Mouse (Mus musculus): ENCODE measurements around the gene Cdc42ep4. TPM values are rescaled to one million over a fixed set of nuclear protein-coding genes. Genes with fewer than 3 reads are reported as not detected.

Gene Cdc42ep4
- 54.4 and 57.8 TPM in 2 replicates for polyA plus RNA-seq (2015; fragmentation: Nextera tagmentation; extraction: Ambion mirVana)

GRCm38 (mm10) chr11:113751484-113752084 is at the start of gene Cdc42ep4:
Cdc42ep4 (minus strand) TSS chr11:113751881.
- WGBS = under 1% methylated on average over 44 of the region's 44 CpGs
- Histone ChIP-seq H3K9ac (peak within 1 kb of the TSS; percentile 92), H3K27ac (peak within 1 kb of the TSS; percentile 96), H3K4me3 (replicated peaks) (peak within 1 kb of the TSS; percentile 88), H3K36me3 (no peaks in the 10 kb centered on the region), H3K9me3 (no peaks in the 10 kb centered on the region), H3K27me3 (replicated peaks) (no peaks in the 10 kb centered on the region), H3K4me1 (replicated peaks) (peaks cover 37% of the 10 kb centered on the region), H3K4me2 (replicated peaks) (peak within 1 kb of the TSS; percentile 84)
- peak; percentile 78 for ATAC-seq

GRCm38 (mm10) chr11:113800026-113800425 is 48.3 kb upstream of the Cdc42ep4 start:
- Histone ChIP-seq H3K9me3 (no peaks in the 10 kb centered on the region), H3K27me3 (replicated peaks) (no peaks in the 10 kb centered on the region), H3K4me3 (replicated peaks) (no peak overlapping the region), H3K9ac (no peak overlapping the region), H3K4me2 (replicated peaks) (no peak overlapping the region), H3K4me1 (replicated peaks) (peaks cover 29% of the 10 kb centered on the region), H3K36me3 (no peaks in the 10 kb centered on the region), H3K27ac (no peak overlapping the region)
- 95% methylated on average over 12 of the region's 12 CpGs for WGBS
- 0 out of 2 replicates have a peak, but pooled peaks have one; percentile 18 for ATAC-seq

- peak overlapping the region; percentile 39; the same call in 1 of the 2 replicates for H3K4me2 ChIP-seq (replicated peaks)
- H3K27ac ChIP-seq = no peak overlapping the region
- no peaks in the 10 kb centered on the region for H3K9me3 ChIP-seq
- no peaks in the 10 kb centered on the region for H3K36me3 ChIP-seq
- 58% methylated on average over 14 of the region's 14 CpGs for WGBS
- H3K4me3 ChIP-seq (replicated peaks) = no peak overlapping the region
- no peaks in the 10 kb centered on the region for H3K27me3 ChIP-seq (replicated peaks)
- H3K4me1 ChIP-seq (replicated peaks) = peaks cover 29% of the 10 kb centered on the region
- no peak overlapping the region for H3K9ac ChIP-seq
- peak; percentile 75 for ATAC-seq
Observed at GRCm38 (mm10) chr11:113799041-113799447, 47.4 kb upstream of the Cdc42ep4 start.

GRCm38 (mm10) chr11:113798011-113798410 is 46.3 kb upstream of the Cdc42ep4 start:
- Histone ChIP-seq H3K4me1 (replicated peaks) (peaks cover 27% of the 10 kb centered on the region), H3K27ac (no peak overlapping the region), H3K27me3 (replicated peaks) (no peaks in the 10 kb centered on the region), H3K4me2 (replicated peaks) (no peak overlapping the region), H3K9ac (no peak overlapping the region), H3K9me3 (no peaks in the 10 kb centered on the region), H3K36me3 (no peaks in the 10 kb centered on the region), H3K4me3 (replicated peaks) (no peak overlapping the region)
- ATAC-seq = no peak
- WGBS = 73% methylated on average over 6 of the region's 6 CpGs

GRCm38 (mm10) chr11:113797014-113797983 is 45.6 kb upstream of the Cdc42ep4 start:
- H3K9me3 ChIP-seq = no peaks in the 10 kb centered on the region
- H3K27me3 ChIP-seq (replicated peaks) = no peaks in the 10 kb centered on the region
- 74% methylated on average over 19 of the region's 19 CpGs for WGBS
- ATAC-seq = no peak
- H3K9ac ChIP-seq = no peak overlapping the region
- no peaks in the 10 kb centered on the region for H3K36me3 ChIP-seq
- no peak overlapping the region for H3K4me3 ChIP-seq (replicated peaks)
- no peak overlapping the region for H3K27ac ChIP-seq
- H3K4me1 ChIP-seq (replicated peaks) = peaks cover 20% of the 10 kb centered on the region
- no peak overlapping the region for H3K4me2 ChIP-seq (replicated peaks)

- no peak overlapping the region for H3K4me2 ChIP-seq (replicated peaks)
- H3K4me1 ChIP-seq (replicated peaks) = peaks cover 11% of the 10 kb centered on the region; the same call in 1 of the 2 replicates
- H3K4me3 ChIP-seq (replicated peaks) = no peak overlapping the region
- ATAC-seq = no peak
- WGBS = 71% methylated on average over 12 of the region's 12 CpGs
- H3K9me3 ChIP-seq = no peaks in the 10 kb centered on the region
- H3K27me3 ChIP-seq (replicated peaks) = no peaks in the 10 kb centered on the region
- no peaks in the 10 kb centered on the region for H3K36me3 ChIP-seq
- H3K27ac ChIP-seq = no peak overlapping the region
- no peak overlapping the region for H3K9ac ChIP-seq
Observed at GRCm38 (mm10) chr11:113795846-113796245, 44.2 kb upstream of the Cdc42ep4 start.

GRCm38 (mm10) chr11:113791357-113792215 is 39.9 kb upstream of the Cdc42ep4 start:
- ATAC-seq = peak; percentile 11; the same call in 1 of the 2 replicates
- peaks cover 18% of the 10 kb centered on the region for H3K4me1 ChIP-seq (replicated peaks)
- H3K9me3 ChIP-seq = no peaks in the 10 kb centered on the region
- no peak overlapping the region for H3K27ac ChIP-seq
- H3K9ac ChIP-seq = no peak overlapping the region
- no peaks in the 10 kb centered on the region for H3K36me3 ChIP-seq
- H3K4me3 ChIP-seq (replicated peaks) = no peak overlapping the region
- 62% methylated on average over 16 of the region's 16 CpGs for WGBS
- H3K4me2 ChIP-seq (replicated peaks) = no peak overlapping the region
- no peaks in the 10 kb centered on the region for H3K27me3 ChIP-seq (replicated peaks)

- Histone ChIP-seq H3K27ac (peak overlapping the region; percentile 85), H3K9ac (no peak overlapping the region), H3K4me2 (replicated peaks) (no peak overlapping the region), H3K4me1 (replicated peaks) (peaks cover 38% of the 10 kb centered on the region), H3K9me3 (no peaks in the 10 kb centered on the region), H3K4me3 (replicated peaks) (no peak overlapping the region), H3K36me3 (no peaks in the 10 kb centered on the region), H3K27me3 (replicated peaks) (no peaks in the 10 kb centered on the region)
- no peak for ATAC-seq
- WGBS = 32% methylated on average over 1 of the region's 1 CpGs
Observed at GRCm38 (mm10) chr11:113789101-113789500, 37.4 kb upstream of the Cdc42ep4 start.

- H3K4me3 ChIP-seq (replicated peaks) = no peak overlapping the region
- no peaks in the 10 kb centered on the region for H3K27me3 ChIP-seq (replicated peaks)
- peak overlapping the region; percentile 85 for H3K27ac ChIP-seq
- 49% methylated on average over 2 of the region's 2 CpGs for WGBS
- no peak overlapping the region for H3K9ac ChIP-seq
- peak; percentile 51 for ATAC-seq
- no peak overlapping the region for H3K4me2 ChIP-seq (replicated peaks)
- H3K36me3 ChIP-seq = no peaks in the 10 kb centered on the region
- peaks cover 38% of the 10 kb centered on the region for H3K4me1 ChIP-seq (replicated peaks)
- no peaks in the 10 kb centered on the region for H3K9me3 ChIP-seq
Observed at GRCm38 (mm10) chr11:113788183-113788789, 36.6 kb upstream of the Cdc42ep4 start.

- Histone ChIP-seq H3K9ac (no peak overlapping the region), H3K36me3 (no peaks in the 10 kb centered on the region), H3K4me1 (replicated peaks) (peaks cover 38% of the 10 kb centered on the region), H3K4me2 (replicated peaks) (no peak overlapping the region), H3K9me3 (no peaks in the 10 kb centered on the region), H3K27ac (peak overlapping the region; percentile 85), H3K27me3 (replicated peaks) (no peaks in the 10 kb centered on the region), H3K4me3 (replicated peaks) (no peak overlapping the region)
- WGBS = 84% methylated on average over 13 of the region's 13 CpGs
- ATAC-seq = no peak
Observed at GRCm38 (mm10) chr11:113787432-113788182, 35.9 kb upstream of the Cdc42ep4 start.

- Histone ChIP-seq H3K4me2 (replicated peaks) (peak overlapping the region; percentile 58; the same call in 1 of the 2 replicates), H3K27me3 (replicated peaks) (no peaks in the 10 kb centered on the region), H3K9me3 (no peaks in the 10 kb centered on the region), H3K4me1 (replicated peaks) (peaks cover 43% of the 10 kb centered on the region), H3K4me3 (replicated peaks) (no peak overlapping the region), H3K27ac (peak overlapping the region; percentile 96; the same call in 1 of the 2 replicates), H3K36me3 (no peaks in the 10 kb centered on the region), H3K9ac (no peak overlapping the region)
- WGBS = 78% methylated on average over 11 of the region's 11 CpGs
- ATAC-seq = no peak
Observed at GRCm38 (mm10) chr11:113787009-113787408, 35.3 kb upstream of the Cdc42ep4 start.

All from intestine, embryonic 15.5 days (tissue).